Mouse (Mus musculus) CD4-positive, CD25-positive, alpha-beta regulatory T cell, adult 2 months (primary cell): ENCODE measurements around the gene Msl1.

Experiments used
- DNase-seq: peaks from one replicate; pipeline ENCODE4 v3.0.0-alpha.2; 2012; ENCODE audit warnings: low read depth, low spot score

Msl1 gene

GRCm38 (mm10) chr11:98776843-98777590 is 18.3 kb upstream of the Msl1 start:
- DNase-seq = no peak

GRCm38 (mm10) chr11:98777888-98778287 is 17.4 kb upstream of the Msl1 start:
- no peak for DNase-seq

- DNase-seq = no peak
Observed at GRCm38 (mm10) chr11:98781851-98782512, 13.3 kb upstream of the Msl1 start.

GRCm38 (mm10) chr11:98782651-98783235 is 12.6 kb upstream of the Msl1 start:
- peak; percentile 38 for DNase-seq

GRCm38 (mm10) chr11:98783236-98783696 is 12.1 kb upstream of the Msl1 start:
- DNase-seq = peak; percentile 85

- no peak for DNase-seq
Observed at GRCm38 (mm10) chr11:98784139-98784538, 11.2 kb upstream of the Msl1 start.

GRCm38 (mm10) chr11:98785214-98785613 is 10.1 kb upstream of the Msl1 start:
- no peak for DNase-seq

- peak; percentile 72 for DNase-seq
Observed at GRCm38 (mm10) chr11:98785772-98786281, 9.5 kb upstream of the Msl1 start.

- peak; percentile 92 for DNase-seq
Observed at GRCm38 (mm10) chr11:98786359-98787214, 8.7 kb upstream of the Msl1 start.

GRCm38 (mm10) chr11:98787229-98787628 is 8.1 kb upstream of the Msl1 start:
- no peak for DNase-seq

GRCm38 (mm10) chr11:98787691-98788090 is 7.6 kb upstream of the Msl1 start:
- peak; percentile 60 for DNase-seq

GRCm38 (mm10) chr11:98788139-98788538 is 7.2 kb upstream of the Msl1 start:
- no peak for DNase-seq

GRCm38 (mm10) chr11:98788550-98789218 is 6.6 kb upstream of the Msl1 start:
- DNase-seq = peak; percentile 94

GRCm38 (mm10) chr11:98789219-98789807 is 6.0 kb upstream of the Msl1 start:
- no peak for DNase-seq

- DNase-seq = no peak
Observed at GRCm38 (mm10) chr11:98789824-98790223, 5.5 kb upstream of the Msl1 start.

- DNase-seq = no peak
Observed at GRCm38 (mm10) chr11:98790631-98791205, 4.6 kb upstream of the Msl1 start.

GRCm38 (mm10) chr11:98791448-98791847 is 3.9 kb upstream of the Msl1 start:
- DNase-seq = no peak

GRCm38 (mm10) chr11:98792081-98792480 is 3.2 kb upstream of the Msl1 start:
- no peak for DNase-seq

- peak; percentile 73 for DNase-seq
Observed at GRCm38 (mm10) chr11:98794469-98795014, 774 bp upstream of the Msl1 start.
